Mouse (Mus musculus): ENCODE measurements around the gene Gm13696. TPM values are rescaled to one million over a fixed set of nuclear protein-coding genes. Genes with fewer than 3 reads are reported as not detected.
"Not testable (repeated sequence)": the region's sequence is repeated elsewhere in the genome, so short reads cannot be mapped to it uniquely, and the experiment has no call there.

Gene Gm13696
- polyA plus RNA-seq, 1 experiment from 2014 or later = not detected

DNA sequence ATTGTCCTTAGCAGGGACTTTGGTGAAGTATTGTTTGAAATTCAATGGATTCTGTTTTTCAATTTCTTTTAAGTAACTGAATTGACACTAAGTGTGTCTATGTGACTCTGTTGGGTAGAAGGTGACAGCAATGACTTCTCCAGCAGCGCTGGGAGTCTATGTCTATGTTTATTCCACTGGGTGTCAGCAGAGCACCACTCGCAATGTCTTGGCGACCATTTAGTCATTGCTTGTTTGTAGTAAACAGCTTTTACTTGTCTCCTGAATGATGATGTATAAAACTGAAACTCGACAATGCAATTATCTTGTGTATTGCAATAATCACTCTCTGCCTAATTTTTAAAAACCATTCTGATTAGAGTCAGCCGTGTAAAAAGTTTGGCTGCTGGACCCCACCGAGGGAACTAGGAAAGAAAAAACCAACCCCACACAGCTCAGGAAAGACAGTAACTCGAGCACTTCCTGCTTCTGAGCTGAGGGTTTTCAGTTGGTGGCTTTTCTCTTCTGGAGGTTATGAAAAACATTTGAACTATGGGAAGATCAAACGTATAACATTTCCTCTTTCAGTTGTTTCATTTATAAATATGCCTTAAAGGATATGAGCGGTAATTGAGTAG lies 20.8 kb downstream of the Gm13696 start:
- 20% methylated on average over 8 of the region's 9 CpGs for WGBS
- not testable (repeated sequence) for H3K4me1 ChIP-seq; H3K9me3 ChIP-seq (replicated peaks); H3K36me3 ChIP-seq; H3K27ac ChIP-seq (replicated peaks); H3K9ac ChIP-seq; ATAC-seq (ENCODE audit: insufficient number of reproducible peaks, low FRiP score, low TSS enrichment, low read depth); H3K27me3 ChIP-seq
- Histone ChIP-seq H3K4me3 (replicated peaks) (0 out of 2 replicates have a peak overlapping the region, but pooled peaks have one; percentile 4), H3K4me2 (replicated peaks) (peak overlapping the region; percentile 22; the same call in 1 of the 2 replicates)

DNA sequence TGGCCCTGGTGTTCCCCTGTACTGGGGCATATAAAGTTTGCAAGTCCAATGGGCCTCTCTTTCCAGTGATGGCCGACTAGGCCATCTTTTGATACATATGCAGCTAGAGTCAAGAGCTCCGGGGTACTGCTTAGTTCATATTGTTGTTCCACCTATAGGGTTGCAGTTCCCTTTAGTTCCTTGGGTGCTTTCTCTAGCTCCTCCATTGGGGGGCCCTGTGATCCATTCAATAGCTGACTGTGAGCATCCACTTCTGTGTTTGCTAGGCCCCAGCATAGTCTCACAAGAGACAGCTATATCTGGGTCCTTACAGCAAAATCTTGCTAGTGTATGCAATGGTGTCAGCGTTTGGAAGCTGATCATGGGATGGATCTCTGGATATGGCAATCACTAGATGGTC lies 21.6 kb downstream of the Gm13696 start:
- H3K4me3 ChIP-seq (replicated peaks); H3K27me3 ChIP-seq; H3K27ac ChIP-seq (replicated peaks); H3K9ac ChIP-seq; H3K4me1 ChIP-seq; H3K9me3 ChIP-seq (replicated peaks); H3K4me2 ChIP-seq (replicated peaks); ATAC-seq (ENCODE audit: insufficient number of reproducible peaks, low FRiP score, low TSS enrichment, low read depth); H3K36me3 ChIP-seq: not testable (repeated sequence)
- 100% methylated on average over 1 of the region's 3 CpGs for WGBS

- H3K4me3 ChIP-seq (replicated peaks) = no peak overlapping the region
- H3K27me3 ChIP-seq = no peaks in the 10 kb centered on the region
- H3K36me3 ChIP-seq = no peaks in the 10 kb centered on the region
- ATAC-seq (ENCODE audit: insufficient number of reproducible peaks, low FRiP score, low TSS enrichment, low read depth) = no peak
- H3K4me1 ChIP-seq = no peaks in the 10 kb centered on the region
- 21% methylated on average over 1 of the region's 1 CpGs for WGBS
- no peak overlapping the region for H3K4me2 ChIP-seq (replicated peaks)
- H3K27ac ChIP-seq (replicated peaks) = no peak overlapping the region
- no peak overlapping the region for H3K9ac ChIP-seq
- no peaks in the 10 kb centered on the region for H3K9me3 ChIP-seq (replicated peaks)
Observed at GRCm38 (mm10) chr2:84008913-84009312, 36.0 kb downstream of the Gm13696 start.

DNA sequence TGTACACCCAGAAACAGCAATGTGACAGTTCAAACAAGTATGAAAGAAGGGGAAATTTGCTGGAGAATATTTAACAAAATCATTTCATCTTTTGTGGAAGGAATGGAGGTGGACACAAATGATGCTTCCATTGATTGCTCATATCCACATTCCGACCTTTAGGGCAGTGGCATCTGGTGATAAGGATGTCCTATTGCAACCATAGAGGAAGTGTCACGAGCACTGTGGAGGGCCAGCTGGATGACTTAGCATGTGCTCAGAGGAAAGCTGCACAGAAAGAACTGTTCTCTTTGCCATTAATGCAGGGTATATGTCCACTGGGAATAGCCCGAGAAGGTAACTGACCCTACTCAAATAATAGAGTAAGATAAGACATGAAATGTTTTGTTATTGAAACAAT lies 36.9 kb downstream of the Gm13696 start:
- no peak for ATAC-seq (ENCODE audit: insufficient number of reproducible peaks, low FRiP score, low TSS enrichment, low read depth)
- Histone ChIP-seq H3K4me3 (replicated peaks) (no peak overlapping the region), H3K9ac (no peak overlapping the region), H3K27ac (replicated peaks) (no peak overlapping the region), H3K36me3 (no peaks in the 10 kb centered on the region), H3K9me3 (replicated peaks) (no peaks in the 10 kb centered on the region), H3K4me1 (no peaks in the 10 kb centered on the region), H3K4me2 (replicated peaks) (no peak overlapping the region), H3K27me3 (no peaks in the 10 kb centered on the region)
- 75% methylated on average over 3 of the region's 3 CpGs for WGBS

GRCm38 (mm10) chr2:84014572-84014971 lies 41.6 kb downstream of the Gm13696 start:
- Histone ChIP-seq H3K4me3 (replicated peaks) (no peak overlapping the region), H3K9me3 (replicated peaks) (no peaks in the 10 kb centered on the region), H3K4me2 (replicated peaks) (no peak overlapping the region), H3K27ac (replicated peaks) (no peak overlapping the region), H3K4me1 (peaks cover 7% of the 10 kb centered on the region; the same call in 1 of the 2 replicates), H3K36me3 (no peaks in the 10 kb centered on the region), H3K9ac (no peak overlapping the region), H3K27me3 (no peaks in the 10 kb centered on the region)
- 60% methylated on average over 6 of the region's 6 CpGs for WGBS
- ATAC-seq (ENCODE audit: insufficient number of reproducible peaks, low FRiP score, low TSS enrichment, low read depth) = no peak

GRCm38 (mm10) chr2:84016291-84016690 lies 43.4 kb downstream of the Gm13696 start:
- not testable (repeated sequence) for H3K9me3 ChIP-seq (replicated peaks); ATAC-seq (ENCODE audit: insufficient number of reproducible peaks, low FRiP score, low TSS enrichment, low read depth); H3K4me3 ChIP-seq (replicated peaks); H3K27ac ChIP-seq (replicated peaks); H3K36me3 ChIP-seq; H3K27me3 ChIP-seq; H3K4me2 ChIP-seq (replicated peaks); H3K9ac ChIP-seq
- H3K4me1 ChIP-seq = peaks cover 13% of the 10 kb centered on the region
- 81% methylated on average over 5 of the region's 5 CpGs for WGBS

DNA sequence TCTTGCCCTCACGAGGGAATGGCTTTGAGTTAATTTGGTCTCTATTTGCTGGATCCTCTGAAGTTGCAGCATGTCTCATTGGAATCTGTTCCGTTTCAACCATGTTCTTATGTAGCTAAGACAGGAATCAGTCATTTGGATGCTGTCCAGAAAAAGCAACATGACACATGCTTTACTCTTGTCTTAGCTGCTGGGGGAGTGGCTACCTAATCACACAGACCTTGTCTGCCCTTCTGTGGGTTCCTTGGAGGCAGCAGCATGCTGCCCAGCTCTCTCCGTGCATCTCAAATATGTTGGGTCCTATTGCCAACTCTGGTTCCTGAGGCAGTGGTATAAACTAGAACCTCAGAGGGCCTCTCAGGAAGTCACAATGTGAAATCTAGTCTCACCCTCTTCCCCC lies 45.4 kb downstream of the Gm13696 start:
- peaks cover 13% of the 10 kb centered on the region for H3K4me1 ChIP-seq
- H3K27me3 ChIP-seq = no peaks in the 10 kb centered on the region
- ATAC-seq (ENCODE audit: insufficient number of reproducible peaks, low FRiP score, low TSS enrichment, low read depth) = no peak
- H3K4me3 ChIP-seq (replicated peaks) = no peak overlapping the region
- H3K36me3 ChIP-seq = no peaks in the 10 kb centered on the region
- WGBS = 23% methylated on average over 3 of the region's 3 CpGs
- no peak overlapping the region for H3K4me2 ChIP-seq (replicated peaks)
- no peaks in the 10 kb centered on the region for H3K9me3 ChIP-seq (replicated peaks)
- no peak overlapping the region for H3K27ac ChIP-seq (replicated peaks)
- no peak overlapping the region for H3K9ac ChIP-seq

DNA sequence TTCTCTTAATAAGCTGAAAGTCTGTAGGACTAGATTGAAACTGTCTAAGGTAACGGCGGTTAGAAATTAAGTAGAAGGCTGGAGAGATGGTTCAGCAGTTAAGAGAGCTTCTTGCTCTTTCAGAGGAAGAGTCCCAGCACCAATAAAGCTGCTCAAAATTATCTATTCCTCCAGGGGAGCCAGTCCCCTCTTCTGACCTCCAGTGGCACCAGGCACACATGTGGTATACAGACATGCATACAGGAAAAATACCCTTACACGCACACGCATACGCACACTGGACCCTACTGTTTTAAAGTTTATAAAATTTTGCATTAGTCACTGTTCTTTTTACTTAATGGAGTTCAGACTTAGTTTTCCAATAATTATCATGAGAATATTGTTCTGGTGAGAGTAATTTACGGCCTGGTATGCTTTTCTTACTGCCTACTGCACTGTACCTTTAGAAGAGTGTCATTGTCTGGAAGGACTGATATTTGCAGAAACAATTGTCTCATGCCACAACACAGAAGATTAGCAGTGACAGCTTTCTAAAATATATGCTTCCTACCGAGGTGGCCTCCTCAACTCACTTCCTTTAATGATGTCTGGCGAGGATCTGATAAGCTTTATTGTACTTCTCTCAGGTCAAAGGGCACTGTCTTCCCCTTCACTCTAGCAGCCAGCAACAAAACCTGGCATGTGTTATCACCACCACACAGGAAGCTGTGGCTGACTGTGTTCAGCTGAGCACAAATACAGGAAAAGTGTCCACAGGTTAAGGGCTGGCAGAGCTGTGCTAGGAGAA lies 46.8 kb downstream of the Gm13696 start:
- Histone ChIP-seq H3K27ac (replicated peaks) (no peak overlapping the region), H3K4me1 (peaks cover 13% of the 10 kb centered on the region), H3K36me3 (no peaks in the 10 kb centered on the region), H3K4me2 (replicated peaks) (no peak overlapping the region), H3K9ac (no peak overlapping the region), H3K27me3 (no peaks in the 10 kb centered on the region), H3K9me3 (replicated peaks) (no peaks in the 10 kb centered on the region), H3K4me3 (replicated peaks) (no peak overlapping the region)
- WGBS = 58% methylated on average over 8 of the region's 8 CpGs
- no peak for ATAC-seq (ENCODE audit: insufficient number of reproducible peaks, low FRiP score, low TSS enrichment, low read depth)

- Histone ChIP-seq H3K36me3 (no peaks in the 10 kb centered on the region), H3K9ac (no peak overlapping the region), H3K27me3 (no peaks in the 10 kb centered on the region), H3K27ac (replicated peaks) (no peak overlapping the region), H3K4me3 (replicated peaks) (no peak overlapping the region), H3K4me1 (peaks cover 13% of the 10 kb centered on the region), H3K9me3 (replicated peaks) (no peaks in the 10 kb centered on the region), H3K4me2 (replicated peaks) (no peak overlapping the region)
- ATAC-seq (ENCODE audit: insufficient number of reproducible peaks, low FRiP score, low TSS enrichment, low read depth) = no peak
- 72% methylated on average over 2 of the region's 2 CpGs for WGBS
Observed at GRCm38 (mm10) chr2:84021930-84022329, 49.0 kb downstream of the Gm13696 start.

- Histone ChIP-seq H3K4me2 (replicated peaks) (no peak overlapping the region), H3K4me1 (peaks cover 13% of the 10 kb centered on the region), H3K9me3 (replicated peaks) (no peaks in the 10 kb centered on the region), H3K36me3 (no peaks in the 10 kb centered on the region), H3K27ac (replicated peaks) (no peak overlapping the region), H3K9ac (no peak overlapping the region), H3K27me3 (no peaks in the 10 kb centered on the region), H3K4me3 (replicated peaks) (no peak overlapping the region)
- 72% methylated on average over 2 of the region's 2 CpGs for WGBS
- no peak for ATAC-seq (ENCODE audit: insufficient number of reproducible peaks, low FRiP score, low TSS enrichment, low read depth)
Observed at GRCm38 (mm10) chr2:84022905-84023304, 50.0 kb downstream of the Gm13696 start.

DNA sequence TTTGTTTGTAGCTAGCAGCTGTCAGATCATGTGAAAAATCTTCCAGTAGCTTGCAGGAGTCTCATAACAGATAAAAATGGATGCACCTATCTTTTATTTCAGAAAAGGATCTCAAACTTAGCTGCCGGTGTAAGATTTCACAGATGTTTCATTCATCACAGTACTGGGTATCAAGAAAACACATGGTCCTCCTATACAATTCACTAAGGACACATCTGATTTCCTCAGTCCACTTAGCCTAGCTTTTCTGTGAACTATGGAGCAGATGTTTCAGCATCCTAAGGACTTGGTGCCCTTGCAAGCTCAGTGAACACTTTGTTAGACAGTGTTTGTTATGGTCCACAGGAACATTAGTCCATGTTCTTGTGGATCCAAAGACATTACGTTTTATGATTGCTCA lies 50.4 kb downstream of the Gm13696 start:
- Histone ChIP-seq H3K4me2 (replicated peaks) (no peak overlapping the region), H3K27ac (replicated peaks) (no peak overlapping the region), H3K9me3 (replicated peaks) (no peaks in the 10 kb centered on the region), H3K4me1 (peaks cover 10% of the 10 kb centered on the region), H3K4me3 (replicated peaks) (no peak overlapping the region), H3K27me3 (no peaks in the 10 kb centered on the region), H3K9ac (no peak overlapping the region), H3K36me3 (no peaks in the 10 kb centered on the region)
- 71% methylated on average over 2 of the region's 2 CpGs for WGBS
- no peak for ATAC-seq (ENCODE audit: insufficient number of reproducible peaks, low FRiP score, low TSS enrichment, low read depth)
